Mouse (Mus musculus): Measurements from ENCODE around the gene Ccser2.

GRCm38 (mm10) chr14:37009686-37010085 lies 41.1 kb upstream of the Ccser2 start:
- no peak for TF ChIP-seq POLR2A (IDR thresholded peaks at IDR 0.05; ENCODE audit: insufficient read depth, low read length)
- TF ChIP-seq EP300 (IDR thresholded peaks at IDR 0.05; ENCODE audit: insufficient read depth, low read depth, low read length) = no peak

Measured in ES-Bruce4 (cell line).